Mouse (Mus musculus): ENCODE measurements around the gene Wdr34.

Wdr34 gene

DNA sequence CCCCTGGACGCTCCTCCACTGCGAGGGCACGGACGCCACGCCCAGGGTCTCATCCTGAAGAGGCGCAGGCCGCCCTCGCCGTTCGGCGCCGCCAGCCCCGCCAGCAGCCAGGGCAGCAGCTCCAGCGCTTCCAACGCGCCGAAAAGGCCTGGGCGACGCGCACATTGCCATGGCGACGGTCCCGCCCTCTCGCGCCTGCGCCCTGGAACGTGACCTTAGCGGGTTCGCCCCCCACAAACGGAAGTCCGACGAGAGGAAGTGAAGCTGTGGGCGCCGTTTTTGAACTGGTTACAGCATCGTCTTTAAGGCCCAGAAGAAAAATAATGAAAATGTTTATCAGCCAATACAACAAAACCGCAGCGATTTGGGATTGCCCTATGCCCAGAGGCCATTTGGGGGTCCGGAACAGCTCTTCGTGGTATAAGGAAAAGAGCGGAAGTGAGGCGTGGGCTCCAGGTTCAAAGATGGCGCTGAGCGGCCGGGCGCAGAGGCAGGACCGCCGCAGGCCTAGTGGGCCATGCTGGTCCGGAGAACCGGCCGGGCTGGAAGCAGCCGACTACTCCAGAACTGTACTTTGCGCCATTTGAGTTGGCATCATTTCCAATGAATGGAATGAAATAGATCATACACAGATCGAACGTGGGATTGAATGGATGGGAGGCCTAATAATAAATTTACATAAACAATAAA is at the start of gene Wdr34:
Gene Wdr34, minus strand, starts transcription at position 183 of the 690 bp plus-strand sequence.
- DNase-seq: peak; percentile 99

DNA sequence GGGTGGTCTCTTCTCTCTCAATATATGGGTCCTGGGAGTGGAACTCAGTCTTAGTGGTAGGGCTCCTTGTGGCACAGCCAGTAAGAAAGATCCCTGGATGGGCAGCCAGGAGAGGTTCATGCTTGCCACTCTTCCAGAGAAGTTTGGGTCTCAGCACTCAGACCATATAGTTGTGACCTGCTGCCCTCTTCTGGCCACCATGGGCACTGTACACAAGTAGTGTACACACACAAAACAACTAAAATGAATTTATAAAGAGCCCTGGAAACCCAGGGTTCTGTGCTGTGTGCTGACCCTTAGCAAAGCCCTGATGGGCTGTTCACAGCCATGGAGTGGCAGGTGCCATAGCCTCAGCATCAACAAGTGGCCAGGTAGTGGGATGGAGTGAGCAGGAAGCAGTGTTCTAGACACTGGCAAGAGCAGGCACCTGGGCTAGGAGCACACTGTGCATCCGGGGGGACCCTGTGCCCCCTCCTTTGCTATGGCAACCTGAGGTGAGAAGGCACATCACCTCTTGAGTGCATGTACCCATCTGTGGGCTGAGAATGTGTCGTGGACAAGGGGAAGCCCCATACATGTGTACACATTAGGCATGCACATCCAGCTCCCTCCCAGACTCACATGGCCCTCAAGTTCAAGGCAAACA is 47.3 kb upstream of the Wdr34 start:
- DNase-seq: peak; percentile 74

DNA sequence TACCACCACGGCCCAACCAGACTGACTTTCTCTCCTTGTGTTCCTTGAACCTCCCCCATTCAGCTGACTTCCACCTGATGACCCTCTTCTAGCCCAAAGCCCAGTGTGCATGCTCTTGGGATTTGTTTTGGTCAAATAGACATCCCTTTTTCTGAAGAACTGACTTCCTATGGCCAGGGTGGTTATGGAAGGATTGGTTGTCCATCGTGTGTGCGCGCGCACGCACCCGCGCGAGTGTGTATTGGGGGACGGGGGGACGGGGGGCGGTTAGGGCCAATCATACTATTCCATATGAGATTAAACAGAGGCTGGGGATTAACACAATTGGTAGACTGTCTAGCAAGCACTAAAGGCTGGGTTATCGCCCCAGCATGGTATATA is 45.5 kb upstream of the Wdr34 start:
- no peak for DNase-seq

DNA sequence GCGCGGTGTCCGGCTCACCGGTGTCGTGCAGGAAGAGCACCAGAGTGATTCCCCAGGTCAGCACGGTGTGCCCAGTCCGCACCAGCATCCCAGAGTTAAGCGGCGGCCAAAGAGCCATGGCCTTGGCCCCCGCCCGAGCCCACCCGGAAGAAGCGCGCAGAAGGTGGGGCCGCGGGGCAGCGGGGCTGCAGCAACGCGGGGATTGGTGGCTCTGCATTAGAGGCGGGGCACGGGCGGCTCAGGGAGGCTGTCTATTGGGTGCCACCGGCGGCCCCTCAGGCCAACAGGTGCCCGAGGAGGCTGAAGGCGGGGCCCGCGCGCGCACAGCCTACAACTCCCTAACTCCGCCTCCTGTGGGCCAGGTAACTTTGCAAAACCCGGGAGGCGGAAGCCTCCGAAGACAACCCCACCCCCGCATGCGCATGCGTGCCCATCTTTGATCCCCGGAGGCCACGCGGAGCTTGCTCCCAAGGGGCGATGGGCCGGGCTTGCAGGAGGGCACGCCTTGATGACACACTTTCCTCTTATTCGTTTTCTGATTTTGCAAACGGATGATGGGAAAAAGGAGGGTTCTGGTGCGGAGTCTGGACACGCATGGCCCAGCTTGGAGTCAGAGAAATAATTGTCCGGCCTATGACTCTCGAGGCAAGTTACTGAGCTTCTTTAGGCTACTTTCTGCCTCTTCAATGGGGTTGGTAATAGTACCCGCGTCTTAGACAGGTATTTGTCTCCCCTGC is 45.0 kb upstream of the Wdr34 start, which contains the start of gene Zdhhc12:
Gene Zdhhc12, minus strand, starts transcription at position 178 of the 737 bp plus-strand sequence.
- DNase-seq: peak; percentile 98

DNA sequence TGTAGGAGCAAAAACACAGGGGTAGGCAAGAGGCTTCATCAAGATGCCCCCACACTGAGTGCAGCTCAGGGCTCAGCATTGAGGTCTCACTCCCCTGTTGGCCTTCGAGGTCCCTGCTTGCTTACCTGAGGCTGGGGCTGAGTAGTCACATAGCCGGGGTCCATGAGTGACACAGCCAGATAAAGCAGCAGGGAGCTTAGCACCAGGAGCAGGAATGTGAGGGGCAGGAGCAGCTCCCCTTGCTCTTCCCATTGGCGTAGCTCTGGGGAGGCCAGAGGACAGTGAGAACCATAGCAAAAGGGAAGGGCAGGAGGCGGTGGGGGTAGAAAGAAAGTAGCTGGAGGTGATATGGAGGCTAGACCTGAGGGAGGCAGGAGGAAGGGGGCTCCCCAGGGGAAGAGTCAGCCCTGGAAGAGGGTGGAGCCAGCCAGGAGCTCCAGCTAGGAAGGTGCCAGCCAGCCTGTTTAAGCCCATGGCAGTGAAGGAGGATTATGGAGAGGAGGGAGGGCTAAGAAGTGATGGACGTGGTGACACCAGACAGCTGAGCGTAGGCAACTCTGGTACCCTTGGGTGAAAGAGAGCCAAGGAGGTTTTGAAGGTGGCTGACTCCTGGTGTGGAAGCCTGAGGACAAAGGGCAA is 43.7 kb upstream of the Wdr34 start:
- DNase-seq: no peak

DNA sequence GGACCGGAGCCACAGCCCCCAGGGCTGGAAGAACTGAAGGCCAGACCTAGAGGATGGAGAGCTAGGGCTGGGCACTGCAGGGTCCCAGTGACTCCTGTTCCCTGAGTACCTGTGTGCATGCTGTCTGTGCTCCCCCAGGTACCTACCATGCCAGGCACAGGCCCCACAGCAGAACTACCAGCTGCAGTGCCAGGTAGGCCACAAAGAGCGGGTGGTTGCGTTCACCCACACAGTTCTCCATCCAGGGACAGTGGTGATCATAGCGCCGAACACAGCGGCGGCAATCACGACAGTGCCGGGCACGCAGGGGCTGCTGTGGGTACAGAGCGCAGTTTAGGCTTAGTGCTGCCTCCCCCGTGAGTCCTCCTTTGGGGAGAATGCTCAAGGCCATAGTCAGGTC is 42.8 kb upstream of the Wdr34 start:
- no peak for DNase-seq

DNA sequence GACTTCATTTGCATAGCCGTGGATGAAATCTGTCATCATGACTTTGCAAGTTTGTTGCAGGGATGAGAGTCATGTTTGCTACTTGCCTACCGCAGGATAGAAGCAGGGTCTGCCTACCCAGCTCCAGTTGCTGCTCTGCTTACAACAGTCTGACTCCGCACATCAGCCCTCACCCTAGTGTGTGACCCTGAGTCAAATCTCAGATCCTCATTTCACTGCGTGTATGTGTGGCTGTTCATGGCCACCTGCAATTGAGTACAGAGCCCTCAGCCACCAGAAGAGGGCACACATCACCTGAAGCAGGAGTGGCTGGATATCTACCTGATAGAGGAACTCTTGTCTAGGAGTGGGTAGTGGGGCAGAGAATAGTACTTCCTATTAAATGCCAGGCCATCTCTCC is 38.6 kb upstream of the Wdr34 start:
- no peak for DNase-seq

DNA sequence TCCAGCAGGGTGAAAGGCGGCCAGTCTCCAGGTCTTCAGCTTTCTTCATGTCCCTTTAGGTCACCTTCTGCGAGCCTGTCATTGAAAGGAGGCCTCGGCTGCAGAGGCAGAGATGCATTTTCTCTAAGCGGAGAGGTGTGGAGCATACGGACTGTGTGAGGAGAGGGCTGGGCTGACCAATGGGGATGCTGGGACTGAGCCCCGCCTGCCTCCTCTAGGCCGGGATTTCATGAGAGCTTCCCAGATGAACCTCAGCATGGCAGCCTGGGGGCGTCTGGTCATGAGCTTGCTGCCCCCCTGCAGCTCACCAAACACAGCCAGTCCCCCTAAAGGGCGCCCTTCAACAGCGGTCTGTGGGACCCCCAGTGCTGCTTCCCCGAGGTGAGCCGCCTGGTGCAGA is 36.0 kb upstream of the Wdr34 start:
- DNase-seq: no peak

DNA sequence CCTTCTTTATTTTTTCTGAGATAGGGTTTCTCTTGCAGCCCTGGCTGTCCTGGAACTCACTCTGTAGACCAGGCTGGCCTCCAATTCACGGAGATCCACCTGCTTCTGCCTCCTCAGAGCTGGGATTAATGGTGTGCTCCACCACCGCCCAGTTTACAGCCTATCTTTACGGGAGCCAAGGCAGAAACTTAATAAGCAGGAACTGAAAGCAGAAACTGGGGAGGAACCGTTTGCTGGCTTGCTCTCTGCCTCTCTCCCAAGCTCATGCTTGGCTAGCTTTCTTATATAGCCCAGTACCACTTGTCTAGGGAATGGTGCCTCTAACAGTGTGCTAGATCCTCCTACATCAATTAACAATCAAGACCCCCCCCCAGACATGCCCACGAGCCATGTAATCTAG is 35.4 kb upstream of the Wdr34 start:
- DNase-seq: no peak

DNA sequence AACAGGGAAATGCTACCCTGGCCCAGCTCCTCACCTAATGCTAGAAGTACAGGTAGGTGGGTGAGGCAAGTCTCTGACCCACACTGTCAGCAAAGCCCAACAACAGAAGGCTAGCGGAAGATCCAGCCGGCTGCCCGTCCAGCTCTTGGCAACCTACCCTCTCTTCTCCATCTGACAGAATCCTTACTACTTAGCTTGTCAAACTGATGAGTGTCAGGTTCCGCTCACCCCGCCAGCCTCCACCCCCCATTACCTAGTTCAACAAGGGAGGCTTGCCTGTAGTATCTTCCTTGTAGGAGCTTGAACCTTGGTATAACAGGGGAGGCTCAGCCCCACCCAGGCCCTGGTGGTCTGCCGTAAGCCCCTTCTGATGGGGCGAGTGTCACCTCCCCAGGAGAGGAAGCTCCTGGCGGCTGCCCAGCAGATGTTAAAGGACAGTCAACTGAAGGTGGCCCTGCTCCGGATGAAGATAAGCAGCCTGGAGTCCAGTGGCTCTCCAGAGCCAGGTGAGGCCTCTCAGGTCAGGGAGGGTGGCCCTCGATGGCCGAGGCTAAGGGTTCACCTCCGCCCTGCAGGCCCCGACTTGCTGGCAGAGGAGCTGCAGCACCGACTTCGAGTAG is 31.6 kb upstream of the Wdr34 start:
- DNase-seq: no peak

DNA sequence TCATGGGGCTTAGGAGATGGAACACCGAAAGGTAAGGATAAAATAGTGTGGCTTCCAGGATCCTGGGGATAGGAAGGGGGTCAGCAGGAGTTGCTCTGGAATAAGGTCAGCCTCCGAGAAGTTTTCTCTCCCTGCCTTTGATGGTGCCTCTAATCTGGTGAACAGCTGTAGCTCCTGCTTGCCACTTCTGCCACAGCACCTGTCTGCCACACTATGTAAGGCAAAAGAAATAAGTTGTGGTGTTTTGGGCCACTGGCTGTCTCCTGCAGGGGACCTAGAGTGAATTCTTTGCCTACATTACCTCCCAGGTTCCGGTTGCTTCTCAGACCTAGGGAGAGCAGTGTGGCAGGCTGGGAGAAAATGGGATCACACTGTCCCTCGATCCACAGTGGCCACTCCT is 30.1 kb upstream of the Wdr34 start:
- DNase-seq: no peak

DNA sequence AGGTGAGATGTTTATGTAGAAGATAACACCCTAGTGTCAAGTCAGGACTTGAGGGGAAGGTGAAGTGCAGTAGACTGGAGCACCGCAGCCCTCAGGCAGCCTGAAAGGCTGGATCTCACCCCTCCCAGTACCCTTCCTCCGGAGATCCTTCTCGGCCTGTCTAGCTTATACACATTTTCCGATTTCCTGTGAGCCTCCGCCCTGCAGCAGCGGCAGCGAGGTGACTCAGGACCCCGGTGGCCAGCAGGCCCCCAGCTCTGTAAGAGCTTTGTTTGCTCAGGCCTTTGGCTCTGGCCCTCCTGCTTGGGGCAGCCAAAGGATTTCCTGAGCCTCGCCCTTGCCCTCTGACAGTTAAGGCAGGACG is 29.6 kb upstream of the Wdr34 start:
- DNase-seq: peak; percentile 50

DNA sequence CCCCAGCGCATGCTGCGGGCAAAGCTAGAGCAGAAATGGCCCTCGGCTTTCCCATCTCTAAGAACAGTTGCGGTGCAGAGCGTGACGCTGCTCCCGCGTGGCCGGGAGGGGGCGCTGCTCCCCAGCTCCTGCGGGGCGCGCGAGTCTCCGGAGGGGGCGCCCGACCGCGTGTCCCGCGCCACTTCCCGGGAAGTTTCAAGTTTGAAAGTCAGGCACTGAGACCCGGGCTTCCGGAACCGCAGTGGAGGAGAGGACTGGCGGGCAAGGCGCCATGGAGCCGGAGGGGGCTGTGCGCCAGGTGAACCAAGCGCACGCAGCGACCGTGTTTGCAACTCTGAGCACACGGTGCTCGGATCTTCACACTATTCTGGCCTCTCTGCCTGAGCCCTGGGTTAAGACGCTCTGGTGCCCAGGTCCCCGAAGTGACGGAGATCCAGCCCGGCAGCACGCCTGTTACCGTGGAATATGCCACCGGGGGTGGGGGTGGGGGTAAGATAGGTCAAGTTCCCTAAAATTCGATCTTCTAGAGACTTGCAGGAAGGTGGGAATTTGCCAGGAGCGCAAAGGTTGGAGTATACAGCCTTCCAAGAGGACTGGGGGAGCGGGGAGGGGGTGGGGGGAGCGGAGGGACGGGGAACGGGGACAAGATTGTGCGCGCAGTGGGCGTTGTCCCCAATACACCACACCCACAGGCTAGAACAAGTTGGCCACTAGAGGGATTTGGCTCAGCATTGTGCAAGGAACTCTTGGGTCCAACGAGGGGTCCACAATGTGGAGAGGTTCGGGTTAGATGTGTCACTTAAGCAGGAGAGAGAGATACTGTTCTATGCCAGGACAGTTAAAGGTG is 29.0 kb upstream of the Wdr34 start, which contains the start of gene Pkn3:
Gene Pkn3, plus strand, starts transcription at position 183 of the 847 bp plus-strand sequence.
- peak; percentile 92 for DNase-seq

DNA sequence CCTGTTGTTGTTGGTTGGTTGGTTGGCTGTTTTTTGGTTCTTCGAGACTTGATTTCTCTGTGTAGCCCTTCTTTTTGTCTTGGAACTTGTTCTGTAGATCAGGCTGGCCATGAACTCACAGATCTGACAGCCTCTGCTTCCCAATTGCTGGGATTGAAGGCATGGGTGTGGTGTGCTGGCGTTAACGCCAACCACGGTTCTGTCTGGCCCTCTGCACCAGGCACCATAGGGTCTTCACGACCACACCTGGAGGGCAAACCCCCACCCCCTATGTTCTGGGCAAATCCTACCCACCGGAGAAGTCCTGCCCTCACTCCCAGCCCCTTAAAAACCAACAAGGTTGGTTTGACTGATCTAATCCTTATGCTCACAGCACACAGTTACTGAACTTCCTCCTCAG is 28.3 kb upstream of the Wdr34 start:
- no peak for DNase-seq

DNA sequence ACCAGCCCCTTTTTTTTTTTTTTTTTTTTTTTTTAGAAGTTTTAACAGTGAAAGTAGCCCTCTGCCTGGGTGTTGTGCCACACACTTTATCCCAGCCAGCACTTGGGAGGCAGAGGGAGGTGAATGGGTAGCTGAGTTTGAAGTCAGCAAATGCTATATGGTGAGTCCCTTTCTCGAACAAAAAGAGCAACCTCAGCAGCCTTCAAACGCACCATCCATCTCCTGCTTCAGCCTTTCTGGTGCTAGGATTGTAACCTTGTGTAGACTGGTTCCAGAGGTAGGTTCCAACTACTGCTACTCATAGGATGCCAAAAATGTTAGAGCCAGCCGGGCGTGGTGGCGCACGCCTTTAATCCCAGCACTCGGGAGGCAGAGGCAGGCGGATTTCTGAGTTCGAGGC is 27.8 kb upstream of the Wdr34 start:
- DNase-seq: no peak

DNA sequence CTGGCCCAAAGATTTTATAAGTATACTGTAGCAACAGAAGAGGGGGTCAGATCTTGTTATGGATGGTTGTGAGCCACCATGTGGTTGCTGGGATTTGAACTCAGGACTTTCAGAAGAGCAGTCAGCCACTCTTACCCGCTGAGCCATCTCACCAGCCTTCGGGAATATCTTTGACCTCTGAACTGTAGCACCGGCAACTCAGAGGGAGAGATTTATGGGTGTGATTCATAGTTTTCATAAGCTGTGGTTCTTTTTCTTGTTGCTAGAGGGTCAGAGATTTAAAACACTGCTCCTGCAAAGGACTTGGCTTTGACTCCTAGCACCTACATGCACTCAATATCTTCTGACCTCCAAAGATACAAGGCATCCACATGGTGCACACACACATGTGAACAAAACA is 26.9 kb upstream of the Wdr34 start:
- no peak for DNase-seq

DNA sequence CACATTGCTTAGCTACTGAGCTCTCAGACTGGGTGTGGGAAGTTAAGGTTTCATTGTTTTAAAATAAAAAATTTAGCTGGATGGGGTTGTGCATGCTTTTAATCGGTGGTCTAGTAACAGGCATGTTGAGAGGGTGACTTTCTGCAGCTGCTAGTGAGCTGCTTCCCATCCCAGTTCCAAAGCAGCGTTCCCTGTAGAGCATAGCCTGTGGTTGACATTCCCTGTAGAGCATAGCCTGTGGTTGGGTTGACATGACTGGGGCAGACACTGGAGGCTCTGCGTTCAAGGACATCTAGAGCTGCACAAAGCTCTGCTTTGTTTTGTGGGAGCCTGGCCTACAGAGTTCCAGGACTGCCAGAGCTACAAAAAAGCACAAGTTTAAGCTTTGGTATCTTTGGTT is 24.6 kb upstream of the Wdr34 start:
- DNase-seq: no peak

DNA sequence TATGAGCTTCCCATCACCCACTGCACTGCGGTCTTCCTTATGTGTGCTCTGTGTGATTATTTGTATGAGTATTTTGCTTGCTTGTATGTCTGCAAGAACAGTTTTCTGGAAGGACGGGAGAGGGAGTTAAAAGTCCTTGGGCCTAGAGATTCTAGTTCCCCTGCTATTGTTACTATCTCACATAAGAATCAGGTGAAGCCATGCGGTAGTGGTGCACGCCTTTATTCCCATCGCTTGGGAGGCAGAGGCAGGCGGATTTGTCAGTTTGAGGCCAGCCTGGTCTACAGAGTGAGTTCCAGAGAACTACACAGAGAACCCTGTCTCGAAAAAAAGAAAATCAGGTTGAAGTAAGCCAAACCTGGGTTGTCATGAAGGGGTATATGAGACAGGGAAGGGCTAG is 24.2 kb upstream of the Wdr34 start:
- no peak for DNase-seq

DNA sequence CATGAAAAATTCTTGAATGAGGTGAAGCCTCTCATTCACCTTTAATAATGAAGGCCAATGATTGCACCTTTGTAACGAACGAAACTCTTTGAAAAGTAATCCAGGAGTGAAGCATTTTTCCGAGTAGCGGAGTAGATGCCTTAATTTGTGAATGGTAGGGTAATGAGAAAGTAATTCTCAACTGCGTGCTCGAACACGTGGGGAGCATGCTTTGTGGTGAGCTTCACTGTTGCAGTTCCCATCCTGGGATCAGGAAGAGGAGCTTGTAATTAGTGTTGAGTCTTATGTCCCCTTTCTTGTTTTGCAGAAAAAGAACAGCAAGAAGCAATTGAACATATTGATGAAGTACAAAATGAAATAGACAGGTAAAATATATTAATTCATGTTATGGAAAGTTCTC is 19.3 kb upstream of the Wdr34 start:
- no peak for DNase-seq

DNA sequence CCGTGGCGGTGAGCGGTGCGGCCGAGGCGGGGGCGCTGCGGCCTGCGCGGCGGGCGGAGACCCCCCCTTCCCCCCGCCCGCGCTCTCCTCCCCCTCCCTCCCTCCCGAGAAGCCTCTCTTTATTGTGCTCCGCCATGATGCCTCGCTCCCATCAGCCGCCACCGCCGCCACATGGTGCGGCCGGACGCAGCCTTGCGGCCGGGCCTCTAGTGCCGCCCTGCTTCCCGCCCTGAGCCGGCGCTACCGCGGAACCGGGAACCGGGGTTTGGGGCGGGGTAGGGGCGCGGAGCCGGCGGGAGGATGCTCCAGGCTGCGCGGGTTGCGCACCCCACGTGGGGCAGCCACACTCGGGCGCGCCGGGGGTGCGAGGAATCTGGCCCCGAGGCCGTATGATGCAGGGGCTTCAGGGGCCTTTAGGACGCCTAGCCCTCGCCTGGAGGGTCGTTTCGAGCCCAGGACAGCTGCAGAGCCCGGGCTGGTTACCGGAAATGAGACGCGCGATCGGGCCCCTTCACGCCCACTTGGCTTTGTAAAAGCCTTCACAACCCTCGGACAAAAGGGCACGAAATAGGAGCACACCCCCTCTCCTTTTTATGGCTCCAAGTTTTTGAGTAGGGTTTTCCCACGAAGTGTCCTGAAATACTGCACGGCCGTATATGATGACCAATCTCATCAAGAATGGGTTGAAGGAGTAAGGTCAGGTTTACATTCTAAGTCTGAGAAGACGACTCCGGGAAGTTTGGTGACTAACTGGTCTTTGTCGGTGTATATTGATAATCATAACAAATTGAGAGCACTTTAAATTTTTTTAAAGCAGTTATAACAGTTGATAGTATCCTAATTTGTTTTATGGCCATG is 18.6 kb upstream of the Wdr34 start:
- peak; percentile 56 for DNase-seq

Data from kidney, postnatal 14 days (tissue).